ENCODE assay signal across 19 mouse cellular contexts in genomic region chr4:134758367-134758766, GRCm38 (mm10). TPM values are rescaled to one million over a fixed set of nuclear protein-coding genes. Genes with fewer than 3 reads are reported as not detected.
DNase-seq lines count a peak whose midpoint lies in the region; ATAC-seq and TF ChIP-seq lines count a peak whose summit lies in the region.
"Had no signal": no experiment of that assay in that cellular context is flagged by ENCODE, and none has a peak within 500 bp of the region (broad histone marks: within the 10 kb centered on the region; RNA-seq: fewer than 3 reads in every experiment).

No protein-coding gene starts in this region.

- H3K27me3 ChIP-seq in heart, adult 2 months (ENCODE audit: control insufficient read depth, insufficient read depth, low read length) = no peaks in the 10 kb centered on the region
- H3K27me3 ChIP-seq in heart, embryonic 11.5 days (ENCODE audit: control insufficient read depth, insufficient read depth, low read length) = no peaks in the 10 kb centered on the region
- H3K27me3 ChIP-seq in kidney, postnatal 0 days (ENCODE audit: insufficient read depth, low read length) = no peaks in the 10 kb centered on the region
- no peaks in the 10 kb centered on the region for H3K27me3 ChIP-seq in liver, postnatal 0 days (ENCODE audit: insufficient read depth, low read length)
- H3K27me3 ChIP-seq: forebrain, embryonic 15.5 days had no signal

- no peak for ATAC-seq in heart, embryonic 11.5 days (replicated peaks; ENCODE audit: insufficient number of reproducible peaks, low FRiP score, low TSS enrichment)
- ATAC-seq in kidney, postnatal 0 days (replicated peaks; ENCODE audit: low FRiP score, low read depth) = no peak
- no peak for ATAC-seq in liver, postnatal 0 days
- ATAC-seq: activated CD4-positive, CD25-positive, alpha-beta regulatory T cell, adult 4 months; forebrain, embryonic 15.5 days; inflammation-experienced regulatory T-cells, adult 6 months had no signal

- 55% methylated on average over 4 of the region's 4 CpGs for WGBS in heart, adult 2 months
- 70% methylated on average over 4 of the region's 4 CpGs for WGBS in heart, embryonic 11.5 days (ENCODE audit: insufficient replicate concordance)
- 67% methylated on average over 4 of the region's 4 CpGs for WGBS in kidney, postnatal 0 days
- WGBS in bone marrow, adult 2 months = 51% methylated on average over 4 of the region's 4 CpGs
- 57% methylated on average over 4 of the region's 4 CpGs for WGBS in liver, postnatal 0 days (ENCODE audit: insufficient replicate concordance)

- TF ChIP-seq EP300 in heart, adult 2 months (IDR thresholded peaks at IDR 0.05; ENCODE audit: insufficient read depth, low read depth, low read length) = no peak
- no peak for TF ChIP-seq EP300 in liver, postnatal 0 days (IDR thresholded peaks at IDR 0.05; ENCODE audit: low read depth)

- H3K79me2 ChIP-seq in heart, adult 2 months (replicated peaks; ENCODE audit: control insufficient read depth, insufficient read depth, low read length) = 0 out of 2 replicates have a peak, but pooled peaks cover 2% of the 10 kb centered on the region

- no peak for TF ChIP-seq CTCF in heart, adult 2 months (IDR thresholded peaks at IDR 0.05)
- TF ChIP-seq CTCF in kidney, postnatal 0 days (IDR thresholded peaks at IDR 0.05; ENCODE audit: low read depth) = no peak
- no peak for TF ChIP-seq CTCF in bone marrow, adult 2 months (IDR thresholded peaks at IDR 0.05; ENCODE audit: control insufficient read depth, insufficient read depth, low read length)
- no peak for TF ChIP-seq CTCF in liver, postnatal 0 days (IDR thresholded peaks at IDR 0.05; ENCODE audit: low read depth)

- H3K9ac ChIP-seq in heart, adult 2 months (ENCODE audit: low read depth, low read length) = no peak overlapping the region
- no peak overlapping the region for H3K9ac ChIP-seq in heart, embryonic 11.5 days (ENCODE audit: low read depth, low read length)
- no peak overlapping the region for H3K9ac ChIP-seq in kidney, postnatal 0 days (ENCODE audit: low read depth, low read length)
- H3K9ac ChIP-seq in liver, postnatal 0 days (replicated peaks) = 0 out of 2 replicates have a peak overlapping the region, but pooled peaks have one; percentile 45
- H3K9ac ChIP-seq: forebrain, embryonic 15.5 days; midbrain, embryonic 12.5 days had no signal

- DNase-seq in heart, adult 2 months = no peak
- DNase-seq in kidney, postnatal 0 days (ENCODE audit: low spot score) = no peak
- DNase-seq in kidney, postnatal 25 days = no peak
- DNase-seq in liver, postnatal 0 days = no peak
- no peak for DNase-seq in thymus, postnatal 14 days
- DNase-seq in spleen, postnatal 10 days (ENCODE audit: low spot score in 2 of 2) = no peak
- DNase-seq: cerebellum, adult 9-11 months; embryo, embryonic 11 days; heart, postnatal 14 days; kidney, postnatal 14 days; layer of hippocampus, adult 9-11 months; retina, postnatal 1 day; thymus, adult 2 months had no signal

- no peaks in the 10 kb centered on the region for H3K9me3 ChIP-seq in heart, embryonic 11.5 days (replicated peaks; ENCODE audit: control insufficient read depth, low read length)
- no peaks in the 10 kb centered on the region for H3K9me3 ChIP-seq in kidney, postnatal 0 days (replicated peaks; ENCODE audit: low read length)
- H3K9me3 ChIP-seq in liver, postnatal 0 days (ENCODE audit: low read length) = no peaks in the 10 kb centered on the region
- H3K9me3 ChIP-seq: forebrain, embryonic 15.5 days; midbrain, embryonic 12.5 days had no signal

- H3K27ac ChIP-seq in heart, adult 2 months = peak overlapping the region; percentile 12; the same call in 1 of the 2 replicates
- no peak overlapping the region for H3K27ac ChIP-seq in heart, embryonic 11.5 days (ENCODE audit: low read depth, low read length)
- H3K27ac ChIP-seq in kidney, postnatal 0 days = 0 out of 2 replicates have a peak overlapping the region, but pooled peaks have one; percentile 13
- H3K27ac ChIP-seq in bone marrow, adult 2 months (ENCODE audit: control insufficient read depth, insufficient read depth, low read depth, low read length, poor library complexity) = peak overlapping the region; percentile 44
- 0 out of 2 replicates have a peak overlapping the region, but pooled peaks have one; percentile 93 for H3K27ac ChIP-seq in liver, postnatal 0 days (ENCODE audit: low read depth)
- H3K27ac ChIP-seq: forebrain, embryonic 15.5 days; midbrain, embryonic 12.5 days had no signal

- intact Hi-C loops in heart, adult 2 months (cut with DNase I) = no loop called here

- H3K36me3 ChIP-seq in heart, adult 2 months (ENCODE audit: control insufficient read depth, insufficient read depth, low read length) = no peaks in the 10 kb centered on the region
- no peaks in the 10 kb centered on the region for H3K36me3 ChIP-seq in heart, embryonic 11.5 days (ENCODE audit: control insufficient read depth, insufficient read depth, low read length)
- 0 out of 2 replicates have a peak, but pooled peaks cover under 1% of the 10 kb centered on the region for H3K36me3 ChIP-seq in kidney, postnatal 0 days (ENCODE audit: insufficient read depth, low read length)
- H3K36me3 ChIP-seq in liver, postnatal 0 days (replicated peaks; ENCODE audit: insufficient read depth, low read length) = peaks cover 19% of the 10 kb centered on the region
- H3K36me3 ChIP-seq: forebrain, embryonic 15.5 days; midbrain, embryonic 12.5 days had no signal

- H3K4me3 ChIP-seq in heart, adult 2 months = no peak overlapping the region
- H3K4me3 ChIP-seq in heart, embryonic 11.5 days (ENCODE audit: low read depth, low read length) = no peak overlapping the region
- H3K4me3 ChIP-seq in kidney, postnatal 0 days (replicated peaks; ENCODE audit: low read depth, low read length) = no peak overlapping the region
- no peak overlapping the region for H3K4me3 ChIP-seq in bone marrow, adult 2 months (replicated peaks; ENCODE audit: control insufficient read depth, low read depth, low read length)
- H3K4me3 ChIP-seq in liver, postnatal 0 days (ENCODE audit: low read depth, low read length) = no peak overlapping the region
- H3K4me3 ChIP-seq: forebrain, embryonic 15.5 days; midbrain, embryonic 12.5 days had no signal

- TF ChIP-seq POLR2A in heart, adult 2 months (IDR thresholded peaks at IDR 0.05; ENCODE audit: insufficient read depth, low read depth, low read length) = no peak
- TF ChIP-seq POLR2A in bone marrow, adult 2 months (IDR thresholded peaks at IDR 0.05; ENCODE audit: borderline replicate concordance, control insufficient read depth, low read depth, low read length) = no peak

- H3K4me1 ChIP-seq in heart, adult 2 months (ENCODE audit: control insufficient read depth, insufficient read depth, low read length) = peaks cover 48% of the 10 kb centered on the region
- H3K4me1 ChIP-seq in heart, embryonic 11.5 days (ENCODE audit: control insufficient read depth, insufficient read depth, low read length) = peaks cover 69% of the 10 kb centered on the region
- peaks cover 27% of the 10 kb centered on the region for H3K4me1 ChIP-seq in kidney, postnatal 0 days (replicated peaks; ENCODE audit: insufficient read depth, low read length)
- H3K4me1 ChIP-seq in bone marrow, adult 2 months (ENCODE audit: control insufficient read depth, insufficient read depth, low read length) = peaks cover 62% of the 10 kb centered on the region
- H3K4me1 ChIP-seq in liver, postnatal 0 days (ENCODE audit: insufficient read depth) = peaks cover 97% of the 10 kb centered on the region
- H3K4me1 ChIP-seq: forebrain, embryonic 15.5 days had no signal

- H3K4me2 ChIP-seq in heart, embryonic 11.5 days = no peak overlapping the region
- H3K4me2 ChIP-seq in kidney, postnatal 0 days (ENCODE audit: low read length) = no peak overlapping the region
- H3K4me2 ChIP-seq in liver, postnatal 0 days (ENCODE audit: low read depth, low read length) = no peak overlapping the region
- H3K4me2 ChIP-seq: forebrain, embryonic 15.5 days; midbrain, embryonic 12.5 days had no signal

RNA-seq across cellular contexts. Expression of gene Ldlrap1, which starts 9.5 kb away (rescaled TPM):
- 10 to 100 TPM; 11.5 to 12.6 TPM for total RNA-seq in heart, adult 2 months (2021)
- polyA plus RNA-seq in heart, adult 2 months (2012; rRNA removed) = 12.4 and 14.1 TPM in 2 replicates
- 11.4 and 13.5 TPM in 2 replicates for polyA plus RNA-seq in heart, embryonic 11.5 days (2014; fragmentation: Nextera tagmentation; extraction: Ambion mirVana)
- 21.2 and 21.3 TPM in 2 replicates for polyA plus RNA-seq in kidney, postnatal 0 days (2015; fragmentation: Nextera tagmentation; extraction: Ambion mirVana)
- polyA plus RNA-seq in bone marrow, adult 2 months (2011; ENCODE audit: insufficient read depth, insufficient read length, low replicate concordance, missing spikeins) = 23.1 and 45.9 TPM in 2 replicates
- polyA plus RNA-seq in liver, postnatal 0 days (2015; fragmentation: Nextera tagmentation; extraction: Ambion mirVana) = 14.8 and 15.4 TPM in 2 replicates

RNA-seq across cellular contexts. Expression of gene Man1c1, which starts 54.3 kb away (rescaled TPM):
- total RNA-seq in heart, adult 2 months (2021) = 10 to 100 TPM; 24.8 to 28.4 TPM
- 14.1 and 17.6 TPM in 2 replicates for polyA plus RNA-seq in heart, adult 2 months (2012; rRNA removed)
- 8.6 and 9.3 TPM in 2 replicates for polyA plus RNA-seq in heart, embryonic 11.5 days (2014; fragmentation: Nextera tagmentation; extraction: Ambion mirVana)
- polyA plus RNA-seq in kidney, postnatal 0 days (2015; fragmentation: Nextera tagmentation; extraction: Ambion mirVana) = 3.2 and 3.4 TPM in 2 replicates
- polyA plus RNA-seq in bone marrow, adult 2 months (2011; ENCODE audit: insufficient read depth, insufficient read length, low replicate concordance, missing spikeins) = 2.7 and 7.3 TPM in 2 replicates
- 1.5 and 1.7 TPM in 2 replicates for polyA plus RNA-seq in liver, postnatal 0 days (2015; fragmentation: Nextera tagmentation; extraction: Ambion mirVana)
